Mouse (Mus musculus) liver, embryonic 15.5 days (tissue): ENCODE data around the gene Tyrp1. TPM values are rescaled to one million over a fixed set of nuclear protein-coding genes. Genes with fewer than 3 reads are reported as not detected.

Source experiments
- ATAC-seq: fragments of 200-750 bp; cut with Nextera tagmentation; 2 replicates; pipeline ENCODE4 v1.8.0; 2017; ENCODE audit warnings: moderate number of reproducible peaks, mild to moderate bottlenecking, moderate library complexity; ENCODE audit not compliant: insufficient read depth
- H3K27ac ChIP-seq: fragments of 300-500 bp; sonication (generic); replicated peaks from 2 replicates; pipeline ENCODE4 v1.5.1; 2015; ENCODE audit warnings: mild to moderate bottlenecking, inconsistent platforms
- H3K27me3 ChIP-seq: fragments of 300-500 bp; sonication (generic); 2 replicates; pipeline ENCODE4 v1.6.1; 2015; ENCODE audit warnings: mild to moderate bottlenecking, inconsistent platforms
- H3K36me3 ChIP-seq: fragments of 300-500 bp; sonication (generic); replicated peaks from 2 replicates; pipeline ENCODE4 v1.6.1; 2015; ENCODE audit warnings: moderate library complexity, mild to moderate bottlenecking, inconsistent platforms
- H3K4me1 ChIP-seq: fragments of 300-500 bp; sonication (generic); replicated peaks from 2 replicates; pipeline ENCODE4 v1.6.1; 2015; ENCODE audit warnings: inconsistent platforms
- H3K4me2 ChIP-seq: fragments of 300-500 bp; sonication (generic); 2 replicates; pipeline ENCODE4 v1.6.1; 2015; ENCODE audit warnings: moderate library complexity, mild to moderate bottlenecking, inconsistent platforms
- H3K4me3 ChIP-seq: fragments of 300-500 bp; sonication (generic); replicated peaks from 2 replicates; pipeline ENCODE4 v1.5.1; 2015; ENCODE audit warnings: mild to moderate bottlenecking, inconsistent platforms
- H3K9ac ChIP-seq: fragments of 300-500 bp; sonication (generic); 2 replicates; pipeline ENCODE4 v1.6.1; 2015; ENCODE audit warnings: moderate library complexity, mild to moderate bottlenecking, inconsistent platforms
- H3K9me3 ChIP-seq: fragments of 300-500 bp; sonication (generic); replicated peaks from 2 replicates; pipeline ENCODE4 v1.6.1; 2016; ENCODE audit warnings: inconsistent platforms
- WGBS: fragments of 180-500 bp; shearing (Covaris S2); methylation state at CpG from one replicate; pipeline ENCODE4 v1.1.7; 2015; ENCODE audit warnings: mixed read lengths; ENCODE audit not compliant: insufficient replicate concordance; 5-methylcytosine and 5-hydroxymethylcytosine counted together
- polyA plus RNA-seq: library from polyadenylated mRNA; unstranded; fragments of >200 nt; fragmentation: Nextera tagmentation; extraction: Ambion mirVana; gene quantifications from 2 replicates; pipeline ENCODE4 v1.2.1, GENCODE M21; 2015

Tyrp1 gene
- polyA plus RNA-seq, 1 experiment from 2014 or later = not detected

DNA sequence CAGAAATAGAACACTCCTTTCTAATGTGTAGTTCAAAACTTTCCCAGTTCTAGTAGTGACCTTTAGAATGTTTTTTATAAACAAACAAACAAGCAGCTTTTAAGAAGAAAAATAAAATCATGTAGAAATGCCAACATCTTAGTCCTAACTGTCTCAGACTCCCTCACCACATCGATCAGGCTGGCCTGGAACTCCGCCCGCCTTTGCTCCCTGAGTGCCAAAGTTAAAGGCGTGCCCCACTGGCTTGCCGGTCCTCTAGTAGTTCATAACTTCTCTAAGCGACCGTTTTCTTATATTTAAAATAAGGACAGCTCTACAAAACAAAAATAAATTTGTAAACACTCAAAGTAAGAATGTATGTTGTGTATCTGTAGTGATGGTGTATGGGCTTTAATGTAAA lies 30.0 kb downstream of the Tyrp1 start:
- Histone ChIP-seq H3K9me3 (no peaks in the 10 kb centered on the region), H3K4me3 (no peak overlapping the region), H3K9ac (no peak overlapping the region), H3K27ac (no peak overlapping the region), H3K4me2 (no peak overlapping the region), H3K27me3 (no peaks in the 10 kb centered on the region), H3K36me3 (no peaks in the 10 kb centered on the region), H3K4me1 (no peaks in the 10 kb centered on the region)
- 51% methylated on average over 7 of the region's 7 CpGs for WGBS
- no peak for ATAC-seq

DNA sequence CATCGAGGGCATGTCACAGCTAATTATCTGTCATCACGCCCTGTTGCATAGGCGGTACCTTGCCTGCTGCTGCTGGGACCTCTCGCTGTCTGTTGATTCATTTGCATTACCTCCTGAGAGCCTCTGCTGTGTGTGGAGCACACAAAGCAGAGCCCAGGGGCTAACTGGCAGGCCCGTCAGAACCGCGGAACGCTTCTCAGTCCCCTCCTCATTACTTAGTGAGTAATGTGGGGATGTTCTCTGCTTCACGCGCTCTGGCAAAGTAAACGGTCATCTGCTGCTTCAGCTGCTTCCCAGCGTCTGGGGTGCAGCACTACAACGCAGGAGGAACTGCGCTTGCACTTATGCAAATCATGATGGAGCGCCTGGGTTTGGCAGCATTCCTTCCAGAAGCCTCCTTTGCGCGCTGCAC lies 30.6 kb downstream of the Tyrp1 start:
- 2% methylated on average over 17 of the region's 17 CpGs for WGBS
- H3K4me1 ChIP-seq = no peaks in the 10 kb centered on the region
- no peaks in the 10 kb centered on the region for H3K27me3 ChIP-seq
- peak overlapping the region; percentile 29 for H3K4me2 ChIP-seq
- H3K9ac ChIP-seq = no peak overlapping the region
- no peak overlapping the region for H3K27ac ChIP-seq
- no peaks in the 10 kb centered on the region for H3K36me3 ChIP-seq
- no peak overlapping the region for H3K4me3 ChIP-seq
- no peaks in the 10 kb centered on the region for H3K9me3 ChIP-seq
- no peak for ATAC-seq

DNA sequence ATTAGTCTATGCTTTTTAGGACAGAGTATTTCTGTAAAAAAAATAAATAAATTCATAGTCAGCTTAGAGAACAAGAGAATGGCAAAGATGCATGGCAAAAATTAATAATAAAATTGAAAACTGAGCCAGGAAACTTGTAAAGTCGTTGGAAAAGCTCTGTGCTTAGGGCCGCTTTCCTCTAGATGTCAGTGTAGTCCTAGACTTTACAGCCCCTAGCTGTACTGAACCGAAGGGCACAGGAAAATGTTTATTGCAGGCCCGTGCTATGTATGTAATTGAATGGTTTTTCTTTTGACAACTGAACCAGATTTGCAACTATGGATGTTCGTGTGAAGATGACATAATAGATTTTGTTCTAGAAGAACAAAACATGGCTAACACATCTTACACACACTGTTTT lies 32.1 kb downstream of the Tyrp1 start:
- Histone ChIP-seq H3K4me3 (no peak overlapping the region), H3K9me3 (no peaks in the 10 kb centered on the region), H3K36me3 (no peaks in the 10 kb centered on the region), H3K27me3 (no peaks in the 10 kb centered on the region), H3K4me2 (no peak overlapping the region), H3K9ac (no peak overlapping the region), H3K27ac (no peak overlapping the region), H3K4me1 (no peaks in the 10 kb centered on the region)
- 22% methylated on average over 5 of the region's 5 CpGs for WGBS
- no peak for ATAC-seq

DNA sequence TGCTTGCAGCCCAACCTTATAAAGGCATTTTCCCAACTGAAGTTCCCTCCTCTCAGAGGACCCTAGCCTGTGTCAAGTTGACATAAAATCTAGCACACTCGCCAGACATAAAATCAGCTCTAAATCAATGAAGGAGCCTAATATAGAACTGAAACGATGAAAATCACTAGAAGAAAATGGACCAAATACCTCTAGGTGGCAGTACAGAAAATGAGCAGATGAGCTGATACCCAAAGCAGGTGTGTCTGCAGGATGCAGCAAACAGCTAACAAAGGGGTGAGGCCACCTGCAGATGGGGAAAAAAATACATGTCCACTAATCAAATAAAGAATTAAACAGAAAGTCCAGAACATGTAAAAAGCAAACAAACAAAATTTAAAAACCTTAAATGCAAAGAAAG lies 35.7 kb downstream of the Tyrp1 start:
- ATAC-seq = no peak
- H3K4me1 ChIP-seq = no peaks in the 10 kb centered on the region
- H3K4me2 ChIP-seq = no peak overlapping the region
- no peak overlapping the region for H3K27ac ChIP-seq
- no peaks in the 10 kb centered on the region for H3K9me3 ChIP-seq
- H3K4me3 ChIP-seq = no peak overlapping the region
- no peak overlapping the region for H3K9ac ChIP-seq
- H3K36me3 ChIP-seq = no peaks in the 10 kb centered on the region
- 41% methylated on average over 2 of the region's 2 CpGs for WGBS
- H3K27me3 ChIP-seq = no peaks in the 10 kb centered on the region

DNA sequence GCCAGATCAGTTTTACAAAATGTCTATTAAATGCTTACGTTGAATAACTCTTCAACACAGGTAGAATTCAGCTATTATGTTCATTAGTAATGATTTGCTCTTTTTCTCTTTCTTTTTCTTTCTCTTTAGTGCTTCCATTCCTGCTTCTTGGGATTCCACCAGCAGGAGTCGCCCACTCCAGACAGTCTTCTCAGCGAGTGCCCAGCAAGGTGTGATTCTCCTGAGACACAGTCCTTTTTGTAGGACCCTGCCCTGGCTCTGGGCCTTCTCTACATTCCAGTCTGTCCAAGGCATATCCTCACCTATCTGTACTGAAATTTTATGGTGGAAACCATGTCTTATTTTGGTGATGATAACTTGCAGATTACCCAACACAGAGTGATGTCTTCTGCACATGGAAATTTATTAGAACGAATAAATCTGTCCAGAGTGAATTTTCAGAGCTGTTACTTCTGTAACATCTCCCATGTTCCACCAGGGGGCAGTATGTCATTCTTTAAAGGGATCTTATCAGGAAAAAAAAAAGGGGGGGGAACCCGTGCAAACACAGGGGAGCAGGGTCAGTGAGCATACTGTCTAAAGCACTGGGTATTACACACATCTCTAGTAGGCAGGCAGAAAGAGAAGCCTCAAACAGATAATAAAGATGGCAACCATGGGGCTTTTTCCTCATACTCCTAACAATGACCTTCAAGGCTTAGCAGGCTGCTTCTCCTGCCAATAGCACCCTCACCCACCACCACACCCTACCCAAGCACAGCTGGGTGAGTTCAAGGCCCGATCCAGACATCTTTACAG lies 39.1 kb downstream of the Tyrp1 start:
- ATAC-seq = no peak
- H3K9me3 ChIP-seq = no peaks in the 10 kb centered on the region
- no peak overlapping the region for H3K9ac ChIP-seq
- 32% methylated on average over 6 of the region's 6 CpGs for WGBS
- H3K4me2 ChIP-seq = no peak overlapping the region
- H3K27me3 ChIP-seq = no peaks in the 10 kb centered on the region
- no peaks in the 10 kb centered on the region for H3K4me1 ChIP-seq
- no peak overlapping the region for H3K4me3 ChIP-seq
- no peaks in the 10 kb centered on the region for H3K36me3 ChIP-seq
- no peak overlapping the region for H3K27ac ChIP-seq

DNA sequence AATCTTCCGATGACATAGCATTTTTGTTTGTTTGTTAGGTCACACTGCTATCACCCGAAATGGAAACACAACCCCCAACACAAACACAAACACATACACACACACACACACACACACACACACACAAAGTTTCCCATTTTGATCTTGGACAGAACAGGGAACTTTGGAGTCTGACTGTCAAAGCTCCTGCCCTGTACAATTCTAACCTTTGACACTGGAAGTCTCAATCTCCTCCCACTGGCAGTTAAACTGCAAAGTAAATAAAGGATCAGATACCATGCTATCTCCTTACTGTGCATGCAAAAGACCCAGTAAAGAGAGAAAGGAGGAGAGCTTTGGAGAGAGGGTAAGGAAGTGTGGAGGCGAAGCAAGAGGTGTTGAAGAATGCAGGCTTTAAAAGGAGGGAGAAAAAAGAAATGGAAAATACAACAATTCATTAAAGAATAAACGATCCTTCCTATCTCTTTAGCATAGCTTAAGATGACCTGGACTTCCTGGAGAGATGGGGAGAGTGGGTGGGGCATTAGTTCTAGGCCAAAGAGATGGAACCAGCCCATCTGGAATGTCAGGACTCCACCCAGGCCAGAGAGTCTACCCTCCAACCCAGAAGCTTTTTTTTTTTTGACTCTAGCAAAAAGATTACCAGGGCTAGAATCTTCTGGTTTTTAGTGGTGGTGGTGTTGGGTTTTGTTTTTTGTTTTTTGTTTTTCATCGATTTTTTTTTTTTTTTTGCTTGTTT lies 40.4 kb downstream of the Tyrp1 start:
- ATAC-seq = peak; percentile 64

DNA sequence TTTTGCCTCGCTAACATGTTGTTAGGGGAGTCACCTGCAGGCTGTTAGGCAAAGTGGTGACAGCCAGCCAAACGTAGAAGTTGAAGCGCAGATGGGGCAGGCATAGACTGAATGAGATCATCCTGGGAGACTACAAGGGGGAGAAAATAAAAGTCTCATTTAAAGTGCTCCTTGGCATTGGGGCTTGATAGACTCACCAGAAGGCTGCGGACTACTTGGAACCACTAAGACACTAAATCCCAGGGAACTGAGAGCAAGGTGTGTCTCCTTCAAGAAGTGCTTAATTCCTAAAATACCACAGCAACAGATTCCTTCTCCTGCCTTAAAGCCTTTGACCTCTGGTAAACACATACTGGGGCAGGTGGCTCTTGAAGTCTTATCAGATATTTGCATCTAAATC lies 41.1 kb downstream of the Tyrp1 start:
- H3K4me1 ChIP-seq = no peaks in the 10 kb centered on the region
- no peak overlapping the region for H3K9ac ChIP-seq
- H3K27ac ChIP-seq = no peak overlapping the region
- no peaks in the 10 kb centered on the region for H3K9me3 ChIP-seq
- ATAC-seq = no peak
- H3K4me2 ChIP-seq = no peak overlapping the region
- WGBS = 60% methylated on average over 4 of the region's 4 CpGs
- no peaks in the 10 kb centered on the region for H3K36me3 ChIP-seq
- no peaks in the 10 kb centered on the region for H3K27me3 ChIP-seq
- no peak overlapping the region for H3K4me3 ChIP-seq

More for the DNA sequence above, 40.4 kb downstream of the Tyrp1 start:
- Histone ChIP-seq H3K27me3 (no peaks in the 10 kb centered on the region), H3K9me3 (no peaks in the 10 kb centered on the region), H3K4me1 (no peaks in the 10 kb centered on the region), H3K27ac (no peak overlapping the region; the same call in 1 of the 2 replicates), H3K4me3 (no peak overlapping the region), H3K4me2 (no peak overlapping the region), H3K9ac (no peak overlapping the region), H3K36me3 (no peaks in the 10 kb centered on the region)
- 44% methylated on average over 5 of the region's 5 CpGs for WGBS

DNA sequence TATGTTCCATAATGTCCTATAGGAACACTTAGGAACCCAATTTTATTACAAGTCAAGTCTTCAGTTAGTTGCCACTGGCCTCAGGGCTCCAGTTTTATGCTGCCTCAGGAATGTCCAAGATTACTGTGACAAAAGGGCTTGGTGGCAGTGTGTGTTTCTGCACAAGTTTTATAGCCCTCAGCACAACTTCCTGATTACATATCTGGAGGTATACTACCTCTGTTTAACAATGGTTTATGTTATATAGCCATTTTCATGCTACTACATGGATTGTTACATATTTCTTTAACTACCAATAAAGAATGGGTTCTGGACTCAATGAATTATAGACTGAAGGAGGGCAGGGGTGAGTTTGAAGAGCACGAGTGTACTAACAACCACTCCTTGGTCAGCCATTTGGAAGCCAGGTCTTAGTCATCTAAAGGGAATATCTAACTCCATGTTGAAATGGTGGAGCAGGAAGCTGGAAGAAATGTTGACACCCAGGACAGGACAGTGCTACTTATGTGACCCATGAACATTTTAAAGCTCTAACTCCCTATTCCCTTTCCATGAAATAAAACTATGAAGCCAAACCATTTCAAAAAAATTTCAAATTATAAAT lies 48.2 kb downstream of the Tyrp1 start:
- Histone ChIP-seq H3K9ac (no peak overlapping the region), H3K36me3 (no peaks in the 10 kb centered on the region), H3K4me2 (no peak overlapping the region), H3K27ac (no peak overlapping the region), H3K9me3 (no peaks in the 10 kb centered on the region), H3K4me1 (no peaks in the 10 kb centered on the region), H3K27me3 (no peaks in the 10 kb centered on the region), H3K4me3 (no peak overlapping the region)
- no peak for ATAC-seq
- 69% methylated on average over 1 of the region's 1 CpGs for WGBS

DNA sequence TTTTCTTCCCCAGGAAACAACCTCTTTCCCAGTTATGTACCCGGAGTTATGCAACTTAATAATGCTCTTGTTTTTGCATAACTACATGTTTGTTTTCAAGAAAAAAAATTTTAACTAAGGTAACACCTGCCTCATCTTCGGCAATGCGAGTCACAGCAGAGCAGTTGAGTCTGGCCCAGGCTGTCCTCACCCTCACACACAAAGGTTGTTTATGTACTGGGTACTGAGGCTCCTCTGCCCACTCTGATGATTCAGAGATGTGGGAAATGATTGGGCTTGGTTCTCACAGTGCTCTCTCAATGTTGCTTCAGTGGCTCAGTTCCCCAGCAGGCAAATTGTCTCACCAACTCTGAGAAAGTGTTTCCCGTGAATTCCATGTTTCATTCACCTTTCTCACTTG lies 52.7 kb downstream of the Tyrp1 start:
- 67% methylated on average over 4 of the region's 4 CpGs for WGBS
- no peaks in the 10 kb centered on the region for H3K36me3 ChIP-seq
- H3K27ac ChIP-seq = no peak overlapping the region
- no peaks in the 10 kb centered on the region for H3K27me3 ChIP-seq
- H3K9ac ChIP-seq = no peak overlapping the region
- H3K4me1 ChIP-seq = no peaks in the 10 kb centered on the region
- no peak for ATAC-seq
- H3K9me3 ChIP-seq = no peaks in the 10 kb centered on the region
- no peak overlapping the region for H3K4me3 ChIP-seq
- no peak overlapping the region for H3K4me2 ChIP-seq

DNA sequence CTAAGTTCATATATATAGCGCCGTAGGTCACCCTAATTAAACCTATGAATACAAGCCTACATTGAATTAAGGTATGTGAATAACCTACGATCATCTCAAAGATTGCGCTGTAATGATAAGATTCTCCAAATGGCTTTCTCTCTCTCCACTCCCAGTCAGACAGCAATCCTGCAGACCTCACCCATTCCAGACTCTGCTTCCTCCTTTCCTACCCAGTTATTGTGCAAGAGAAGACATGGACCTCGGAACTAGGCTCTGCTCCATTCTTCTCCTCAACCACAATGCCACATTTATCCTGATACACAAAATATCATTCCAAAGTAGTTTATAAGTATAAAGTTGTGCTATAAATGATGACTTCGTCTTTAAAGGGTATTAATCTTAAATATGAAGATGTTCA lies 57.1 kb downstream of the Tyrp1 start:
- no peaks in the 10 kb centered on the region for H3K4me1 ChIP-seq
- no peak for ATAC-seq
- H3K27me3 ChIP-seq = no peaks in the 10 kb centered on the region
- no peak overlapping the region for H3K9ac ChIP-seq
- no peak overlapping the region for H3K27ac ChIP-seq
- no peaks in the 10 kb centered on the region for H3K9me3 ChIP-seq
- H3K4me2 ChIP-seq = no peak overlapping the region
- H3K4me3 ChIP-seq = no peak overlapping the region
- no peaks in the 10 kb centered on the region for H3K36me3 ChIP-seq
- WGBS = 65% methylated on average over 6 of the region's 6 CpGs

DNA sequence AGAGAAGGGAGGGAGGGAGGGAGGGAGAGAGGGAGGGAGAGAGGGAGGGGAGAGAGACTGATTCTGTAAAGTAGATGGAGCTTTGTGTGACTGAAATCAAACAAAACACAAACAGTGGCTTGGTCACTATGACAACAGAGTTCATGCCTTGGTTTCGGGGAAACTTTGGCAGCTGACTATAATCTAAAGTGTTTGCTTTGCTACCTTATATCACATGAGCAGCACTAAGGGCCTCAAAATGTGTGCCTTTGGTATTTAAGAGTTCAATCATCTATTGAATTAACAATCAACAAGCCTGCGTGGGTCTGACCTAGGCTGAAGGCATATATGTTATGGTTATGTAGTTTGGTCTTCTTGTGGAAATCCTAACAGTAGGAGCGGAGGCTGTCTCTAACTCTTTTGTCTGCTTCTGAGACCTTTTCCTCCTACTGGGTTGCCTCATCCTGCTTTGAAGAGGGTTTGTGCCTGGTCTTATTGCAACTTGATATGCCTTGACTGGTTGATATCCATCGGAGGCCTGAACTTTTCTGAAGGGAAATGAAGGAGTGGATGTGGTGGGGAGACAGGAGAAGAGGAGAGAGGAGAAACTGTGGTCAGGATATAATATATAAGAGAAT lies 61.5 kb downstream of the Tyrp1 start:
- H3K9me3 ChIP-seq = no peaks in the 10 kb centered on the region
- no peaks in the 10 kb centered on the region for H3K27me3 ChIP-seq
- no peak for ATAC-seq
- no peaks in the 10 kb centered on the region for H3K36me3 ChIP-seq
- H3K4me2 ChIP-seq = no peak overlapping the region
- 56% methylated on average over 4 of the region's 4 CpGs for WGBS
- H3K27ac ChIP-seq = no peak overlapping the region
- H3K4me3 ChIP-seq = no peak overlapping the region
- 0 out of 2 replicates have a peak, but pooled peaks cover 3% of the 10 kb centered on the region for H3K4me1 ChIP-seq
- H3K9ac ChIP-seq = no peak overlapping the region
